Mouse (Mus musculus) 416B (cell line): Measurements from ENCODE around the gene Kcnf1.
"Not testable (repeated sequence)": the region's sequence is repeated elsewhere in the genome, so short reads cannot be mapped to it uniquely, and the experiment has no call there.

ENCODE experiments used
- DNase-seq: peaks from one replicate; pipeline ENCODE4 v3.0.0; 2011; ENCODE audit warnings: low read depth

Kcnf1 gene

DNA sequence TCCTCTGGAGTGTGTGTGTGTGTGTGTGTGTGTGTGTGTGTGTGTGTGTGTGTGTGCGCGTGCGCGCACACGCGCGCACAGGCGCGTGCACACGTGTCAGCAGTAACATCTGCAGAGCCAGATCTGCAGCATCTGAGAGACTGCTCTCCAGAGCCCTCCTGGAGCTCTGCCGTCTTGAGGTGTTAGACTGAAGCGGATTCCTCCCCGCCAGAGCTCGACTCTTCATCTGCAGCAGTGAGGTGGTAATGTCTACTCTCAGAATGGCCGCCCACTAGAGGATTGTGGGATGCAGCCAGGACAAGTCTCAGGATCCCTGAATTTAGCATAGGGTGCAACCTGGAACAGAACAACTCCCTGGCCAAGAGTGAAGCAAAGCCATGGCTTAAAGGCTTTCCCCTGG lies 19.1 kb downstream of the Kcnf1 start:
- DNase-seq: no peak

GRCm38 (mm10) chr12:17155781-17156180 lies 20.9 kb downstream of the Kcnf1 start:
- DNase-seq: no peak

DNA sequence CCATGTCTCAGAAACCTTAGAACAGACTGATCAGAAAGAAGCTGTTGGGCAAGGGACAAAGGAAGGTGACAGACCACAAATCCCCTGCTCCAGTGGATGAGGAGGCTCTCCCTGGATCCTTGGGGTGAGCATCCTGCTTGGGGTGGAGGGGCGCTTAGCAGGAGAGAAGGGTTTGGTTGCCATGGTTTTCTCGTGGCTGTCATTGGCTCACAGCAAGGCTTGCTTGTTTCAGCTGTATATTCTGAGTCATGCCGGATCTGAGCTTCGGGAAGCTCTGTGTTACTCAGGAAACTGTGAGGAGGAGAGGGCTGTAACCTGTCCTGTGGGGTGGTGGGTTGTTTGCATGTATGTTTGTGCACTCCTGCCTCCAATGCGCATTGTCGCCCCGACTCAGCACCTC lies 23.8 kb downstream of the Kcnf1 start:
- no peak for DNase-seq

GRCm38 (mm10) chr12:17148920-17149319 lies 27.8 kb downstream of the Kcnf1 start:
- DNase-seq: no peak

DNA sequence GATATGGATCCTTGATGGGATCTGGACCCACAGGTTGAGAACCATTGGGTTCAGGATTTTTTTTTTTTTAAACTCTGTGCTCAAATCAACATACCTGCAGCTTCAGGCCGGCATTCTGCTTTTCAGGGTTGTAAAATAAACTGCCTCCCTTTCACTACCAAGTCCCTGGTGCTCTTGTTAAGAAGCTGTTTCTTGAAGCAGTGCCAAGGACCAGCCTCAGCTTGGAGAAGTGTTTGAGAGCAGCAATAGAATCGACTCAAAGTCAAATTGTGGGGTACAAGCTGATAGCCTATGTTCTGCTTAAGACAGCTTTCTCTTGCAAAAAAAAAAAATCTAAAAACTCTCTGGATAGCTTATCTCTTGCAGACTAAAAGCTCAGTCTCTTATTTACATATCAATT lies 34.9 kb downstream of the Kcnf1 start:
- no peak for DNase-seq

DNA sequence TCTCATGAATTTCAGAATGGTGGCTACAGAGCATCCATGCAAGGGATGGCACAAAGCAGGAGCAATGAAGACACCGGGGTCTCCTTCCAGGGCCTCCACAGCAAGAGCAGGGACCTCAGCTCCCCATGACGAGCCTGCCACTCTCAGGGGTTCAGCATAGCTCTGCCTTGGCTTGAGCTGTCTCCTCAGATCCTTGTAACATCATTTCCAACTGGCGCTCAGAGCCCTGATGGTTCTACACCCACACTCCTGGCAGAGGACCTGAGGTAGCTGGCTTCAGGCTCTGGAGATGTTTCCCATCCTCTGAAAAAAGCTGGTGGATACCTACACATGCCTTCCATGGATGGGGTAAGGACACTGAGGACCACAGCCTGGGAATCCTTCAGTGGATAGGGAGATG lies 36.3 kb downstream of the Kcnf1 start:
- no peak for DNase-seq

- no peak for DNase-seq
These were observed 42.1 kb downstream of the Kcnf1 start for GRCm38 (mm10) chr12:17134546-17135096.

DNA sequence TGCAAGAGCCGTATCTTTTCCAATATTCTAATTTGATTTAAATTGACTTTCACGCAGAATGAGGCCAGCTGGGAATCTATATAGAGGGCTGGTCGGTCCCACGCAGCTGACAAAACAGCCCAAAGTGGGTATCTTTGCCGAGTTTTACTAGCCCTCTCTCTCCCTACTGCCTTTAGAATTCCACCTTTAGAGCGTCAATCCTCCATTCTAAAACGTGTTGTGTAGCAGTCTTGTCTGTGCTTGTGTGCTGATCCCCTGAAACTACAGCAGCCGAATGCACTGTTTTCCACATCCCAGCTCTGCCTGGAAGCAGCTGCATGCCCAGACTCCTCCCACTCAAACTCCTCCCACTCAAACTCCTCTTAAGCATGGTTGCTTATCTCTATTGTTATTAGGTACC lies 44.4 kb downstream of the Kcnf1 start:
- no peak for DNase-seq

GRCm38 (mm10) chr12:17131563-17131962 lies 45.1 kb downstream of the Kcnf1 start:
- DNase-seq: no peak

DNA sequence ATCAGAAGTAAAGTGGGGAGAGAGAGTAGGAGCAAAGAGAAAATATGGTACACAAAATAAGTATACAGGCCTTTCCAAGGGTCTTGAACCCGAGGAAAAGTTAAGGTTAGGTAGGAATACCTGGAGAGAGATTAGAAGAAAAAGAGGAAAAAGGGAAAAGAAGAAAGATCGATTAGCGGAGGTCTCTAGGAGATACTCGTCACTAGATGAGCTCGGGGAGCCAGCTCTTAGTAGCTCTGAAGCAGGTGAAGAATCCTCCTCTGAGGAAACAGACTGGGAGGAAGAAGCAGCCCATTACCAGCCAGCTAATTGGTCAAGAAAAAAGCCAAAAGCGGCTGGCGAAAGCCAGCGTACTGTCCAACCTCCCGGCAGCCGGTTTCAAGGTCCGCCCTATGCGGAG lies 53.8 kb downstream of the Kcnf1 start:
- DNase-seq: not testable (repeated sequence)
